Mouse (Mus musculus): Measurements from ENCODE around the gene Gm45213.

The Gm45213 gene

DNA sequence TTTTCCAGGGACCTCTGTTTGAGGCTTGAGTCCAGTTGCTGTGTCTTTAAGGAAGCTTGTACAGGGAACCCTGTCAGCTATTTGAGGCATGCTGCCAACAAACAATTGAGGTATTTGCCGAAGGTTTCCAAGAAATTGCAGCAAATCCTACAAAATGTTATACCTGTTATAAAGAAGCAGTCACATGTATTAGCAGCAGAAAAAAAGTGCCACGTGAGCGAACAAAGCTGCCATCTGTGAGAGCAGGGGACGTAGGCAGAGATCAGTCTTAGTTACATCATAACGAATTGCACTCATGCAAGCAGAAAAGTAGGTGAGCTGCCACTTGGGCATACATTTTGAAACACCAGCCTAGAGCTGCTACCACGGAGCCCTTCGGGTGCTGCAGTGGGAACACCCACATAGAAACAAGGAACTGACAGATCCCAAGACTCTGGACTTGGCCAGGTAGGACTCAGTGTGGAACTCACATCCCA, 63.2 kb downstream of the Gm45213 start:
- DNase-seq (ENCODE audit: low read depth, low spot score), result no peak

DNA sequence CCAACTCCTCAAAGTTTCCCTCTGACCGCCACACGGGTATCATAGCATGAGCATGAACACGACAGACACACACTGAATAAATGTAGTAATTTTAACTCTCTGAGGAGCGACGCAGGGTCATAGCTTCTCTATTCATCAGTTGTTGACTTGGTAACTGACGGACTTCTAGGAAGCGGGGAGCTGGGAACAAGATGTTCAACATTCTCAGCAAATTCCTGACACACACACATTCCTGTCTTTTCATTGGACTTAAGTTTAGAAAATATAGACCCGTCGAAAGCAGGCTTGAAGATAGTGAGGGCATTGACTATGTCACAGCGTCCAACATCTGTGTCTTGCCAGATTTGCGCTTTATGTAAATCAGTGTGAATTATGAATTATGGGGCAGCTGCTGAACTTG, 63.8 kb downstream of the Gm45213 start:
- no peak for DNase-seq (ENCODE audit: low read depth, low spot score)

DNA sequence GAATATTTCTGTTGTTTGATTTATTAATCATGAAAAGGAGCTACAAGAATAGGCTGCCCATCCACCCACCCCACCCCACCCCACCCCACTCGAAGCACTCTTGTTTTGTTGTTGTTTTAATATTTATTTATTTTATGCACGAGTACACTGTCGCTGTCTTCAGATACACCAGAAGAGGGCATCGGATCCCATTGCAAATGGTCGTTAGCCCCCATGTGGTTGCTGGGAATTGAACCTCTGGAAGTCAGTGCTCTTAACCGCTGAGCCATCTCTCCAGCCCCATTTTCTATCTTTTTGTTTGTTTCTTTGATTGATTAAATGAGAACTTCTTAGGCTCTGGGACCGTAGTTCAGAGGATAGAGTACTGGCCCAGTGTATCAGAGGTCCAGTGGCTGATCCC, 64.5 kb downstream of the Gm45213 start:
- DNase-seq (ENCODE audit: low read depth, low spot score), result no peak

DNA sequence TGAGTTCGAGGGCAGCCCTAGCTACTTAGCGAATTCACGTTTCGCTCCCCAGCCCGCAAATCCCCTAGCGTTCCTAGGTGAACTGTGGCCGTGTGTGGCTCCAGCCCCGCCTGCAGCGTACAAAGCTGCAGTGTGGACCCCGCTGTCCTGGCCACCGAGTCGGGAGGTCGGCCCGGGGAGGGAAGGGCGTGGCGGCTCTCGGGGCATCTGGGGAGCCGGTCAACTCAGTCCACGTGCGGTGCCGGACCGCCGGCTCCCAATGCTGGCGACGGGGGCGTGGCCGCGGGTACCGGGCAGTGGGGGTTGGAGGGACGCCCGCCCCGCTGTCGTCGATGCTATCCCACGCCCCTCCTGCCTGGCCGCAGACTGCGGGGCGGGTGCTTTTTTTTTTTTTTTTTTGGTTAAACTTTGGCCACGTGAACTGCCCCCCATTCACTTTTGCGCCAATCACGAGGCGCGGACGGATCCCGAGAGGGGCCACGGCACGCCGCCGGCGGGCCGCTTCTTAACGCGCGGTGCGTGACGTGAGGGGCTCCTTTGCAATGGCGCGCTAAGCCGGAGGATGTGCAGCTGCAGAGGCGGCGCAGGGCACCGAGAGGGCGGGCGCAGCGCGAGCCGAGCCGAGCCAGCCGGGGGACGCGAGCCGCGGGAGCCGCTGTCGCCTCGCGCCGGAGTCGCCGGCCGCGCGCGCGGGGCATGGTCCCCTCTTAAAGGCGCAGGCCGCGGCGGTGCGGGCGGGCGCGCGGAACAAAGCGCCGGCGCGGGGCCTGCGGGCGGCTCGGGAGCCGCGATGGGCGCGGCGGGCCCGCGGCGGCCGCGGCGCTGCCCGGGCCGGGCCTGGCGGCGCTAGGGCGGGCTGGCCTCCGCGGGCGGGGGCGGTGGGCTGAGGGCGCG, 65.8 kb downstream of the Gm45213 start, which contains the start of gene Chsy1:
Chsy1 (plus strand) TSS at position 555 of the 894 bp plus-strand sequence.
- DNase-seq (ENCODE audit: low read depth, low spot score), result peak; percentile 79

DNA sequence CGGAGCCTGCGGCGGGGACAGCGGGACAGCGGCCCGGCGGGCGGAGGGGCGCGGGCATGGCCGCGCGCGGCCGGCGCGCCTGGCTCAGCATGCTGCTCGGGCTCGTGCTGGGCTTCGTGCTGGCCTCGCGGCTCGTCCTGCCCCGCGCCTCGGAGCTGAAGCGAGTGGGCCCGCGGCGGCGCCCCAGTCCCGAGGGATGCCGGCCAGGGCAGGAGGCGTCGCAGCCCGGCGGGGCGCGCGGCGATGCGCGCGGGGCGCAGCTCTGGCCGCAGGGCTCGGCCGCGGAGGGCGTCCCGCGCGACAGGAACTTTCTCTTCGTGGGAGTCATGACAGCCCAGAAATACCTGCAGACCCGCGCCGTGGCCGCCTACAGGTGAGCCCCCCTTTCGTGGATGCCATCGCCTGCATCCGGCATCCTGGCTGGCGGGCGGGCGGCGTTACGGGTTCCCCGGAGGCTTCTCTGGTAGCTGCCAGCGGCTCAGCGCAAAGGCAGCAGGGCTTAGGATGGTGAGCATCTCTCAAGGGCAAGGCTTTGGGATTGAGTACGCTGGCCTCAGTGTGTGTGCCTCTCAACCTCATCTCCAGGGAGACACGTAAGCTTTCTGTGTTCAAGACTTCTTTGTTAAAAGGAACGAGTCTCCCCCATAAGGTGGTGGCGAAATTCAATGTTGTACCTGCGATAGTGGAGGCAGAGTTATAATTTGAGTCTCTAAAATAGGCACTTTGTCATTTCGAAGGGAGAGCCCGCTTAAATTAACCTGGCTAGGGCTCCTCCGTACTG, 66.6 kb downstream of the Gm45213 start:
- no peak for DNase-seq (ENCODE audit: low read depth, low spot score)

DNA sequence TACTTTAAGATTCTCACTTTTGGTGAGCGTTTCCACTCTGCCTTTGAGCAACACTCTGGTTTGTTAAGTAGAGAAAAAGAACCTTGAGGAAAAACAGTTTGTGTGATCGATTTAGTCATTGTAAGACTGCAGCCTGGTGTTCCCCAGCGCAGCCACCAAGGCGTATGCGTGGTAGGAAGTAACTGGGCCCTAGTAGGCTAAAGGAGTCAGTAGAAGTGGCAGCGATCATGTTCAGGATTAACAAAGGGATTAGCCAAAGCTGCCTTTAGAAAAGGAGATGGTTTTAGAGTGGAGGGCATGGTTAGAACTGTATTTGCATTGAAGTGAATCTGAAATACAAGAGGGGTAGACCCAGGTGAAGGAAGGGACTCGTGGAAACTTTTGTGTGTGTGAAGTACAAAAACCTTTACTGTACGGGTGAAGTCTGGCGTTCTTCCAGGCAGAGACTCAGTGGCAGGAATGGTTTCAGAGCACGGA, 67.3 kb downstream of the Gm45213 start:
- DNase-seq (ENCODE audit: low read depth, low spot score), result no peak

DNA sequence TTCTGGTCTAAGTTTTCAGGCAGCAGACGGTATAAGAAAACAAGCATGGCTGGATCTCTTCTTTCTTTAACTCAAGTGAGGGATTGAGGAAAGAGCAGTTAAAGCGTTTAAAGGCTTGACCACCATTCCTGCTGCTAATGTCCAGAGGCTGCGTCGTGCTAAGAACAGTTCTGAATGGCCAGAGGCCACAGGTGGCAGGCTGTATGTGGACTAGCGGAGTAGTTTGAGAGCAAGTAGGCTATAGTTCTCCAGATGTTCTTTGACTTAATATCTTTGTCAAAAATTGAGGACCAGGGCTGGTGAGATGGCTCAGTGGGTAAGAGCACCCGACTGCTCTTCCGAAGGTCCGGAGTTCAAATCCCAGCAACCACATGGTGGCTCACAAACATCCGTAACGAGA, 67.8 kb downstream of the Gm45213 start:
- no peak for DNase-seq (ENCODE audit: low read depth, low spot score)
